Mouse (Mus musculus) neural tube, embryonic 12.5 days (tissue): ENCODE measurements at regions not wholly inside any gene's neighbourhood (a gene's known extent, or its start where the extent isn't known, plus 50 kb on each side); places are given as distances from the start of the nearest gene placed in this dataset.

Experiments used
- ATAC-seq: fragments of 200-750 bp; cut with Nextera tagmentation; 2 replicates; pipeline ENCODE4 v1.8.0; 2017; ENCODE audit warnings: low read depth, mild to moderate bottlenecking, moderate TSS enrichment, moderate library complexity; ENCODE audit not compliant: low FRiP score
- H3K27ac ChIP-seq: fragments of 300-500 bp; sonication (generic); 2 replicates; pipeline ENCODE4 v1.5.1; 2016
- H3K27me3 ChIP-seq: fragments of 300-500 bp; sonication (generic); replicated peaks from 2 replicates; pipeline ENCODE4 v1.6.1; 2016; ENCODE audit warnings: mild to moderate bottlenecking
- H3K36me3 ChIP-seq: fragments of 300-500 bp; sonication (generic); 2 replicates; pipeline ENCODE4 v1.6.1; 2016; ENCODE audit warnings: mild to moderate bottlenecking
- H3K4me1 ChIP-seq: fragments of 300-500 bp; sonication (generic); 2 replicates; pipeline ENCODE4 v1.6.1; 2016
- H3K4me2 ChIP-seq: fragments of 300-500 bp; sonication (generic); replicated peaks from 2 replicates; pipeline ENCODE4 v1.6.1; 2016; ENCODE audit warnings: mild to moderate bottlenecking
- H3K4me3 ChIP-seq: fragments of 300-500 bp; sonication (generic); 2 replicates; pipeline ENCODE4 v1.5.1; 2016
- H3K9ac ChIP-seq: fragments of 300-500 bp; sonication (generic); 2 replicates; pipeline ENCODE4 v1.6.1; 2016; ENCODE audit warnings: mild to moderate bottlenecking
- H3K9me3 ChIP-seq: fragments of 300-500 bp; sonication (generic); 2 replicates; pipeline ENCODE4 v1.6.1; 2016; ENCODE audit warnings: mild to moderate bottlenecking
- WGBS: fragments of 180-500 bp; shearing (Covaris S2); methylation state at CpG from one replicate; pipeline ENCODE4 v1.1.7; 2016; 5-methylcytosine and 5-hydroxymethylcytosine counted together

GRCm38 (mm10) chr14:24902870-24903269 is 415.9 kb downstream of the Rps24 start:
- ATAC-seq, result no peak
- Histone ChIP-seq H3K27me3 (no peaks in the 10 kb centered on the region), H3K9ac (no peak overlapping the region), H3K27ac (no peak overlapping the region), H3K4me2 (no peak overlapping the region), H3K4me1 (no peaks in the 10 kb centered on the region), H3K9me3 (no peaks in the 10 kb centered on the region), H3K4me3 (no peak overlapping the region), H3K36me3 (no peaks in the 10 kb centered on the region)
- 13% methylated on average over 3 of the region's 4 CpGs for WGBS

GRCm38 (mm10) chr14:24904712-24905111 is 417.8 kb downstream of the Rps24 start:
- H3K4me1 ChIP-seq, result no peaks in the 10 kb centered on the region
- WGBS, result 76% methylated on average over 6 of the region's 6 CpGs
- ATAC-seq, result no peak

GRCm38 (mm10) chr14:24906916-24907315 is 420.0 kb downstream of the Rps24 start:
- no peak for ATAC-seq
- Histone ChIP-seq H3K27ac (no peak overlapping the region), H3K36me3 (no peaks in the 10 kb centered on the region), H3K4me2 (no peak overlapping the region), H3K27me3 (no peaks in the 10 kb centered on the region), H3K9me3 (no peaks in the 10 kb centered on the region), H3K4me3 (no peak overlapping the region), H3K4me1 (no peaks in the 10 kb centered on the region), H3K9ac (no peak overlapping the region)
- 80% methylated on average over 7 of the region's 7 CpGs for WGBS

More at GRCm38 (mm10) chr14:24904712-24905111, 417.8 kb downstream of the Rps24 start:
- Histone ChIP-seq H3K9ac (no peak overlapping the region), H3K4me2 (no peak overlapping the region), H3K36me3 (no peaks in the 10 kb centered on the region), H3K27me3 (no peaks in the 10 kb centered on the region), H3K4me3 (no peak overlapping the region), H3K27ac (no peak overlapping the region), H3K9me3 (no peaks in the 10 kb centered on the region)

GRCm38 (mm10) chr14:24908377-24908776 is 421.5 kb downstream of the Rps24 start:
- Histone ChIP-seq H3K4me1 (no peaks in the 10 kb centered on the region), H3K9ac (no peak overlapping the region), H3K36me3 (no peaks in the 10 kb centered on the region), H3K9me3 (no peaks in the 10 kb centered on the region), H3K27me3 (no peaks in the 10 kb centered on the region), H3K4me2 (no peak overlapping the region), H3K27ac (no peak overlapping the region), H3K4me3 (no peak overlapping the region)
- ATAC-seq, result no peak
- 85% methylated on average over 4 of the region's 4 CpGs for WGBS

- no peak overlapping the region for H3K27ac ChIP-seq
- no peak for ATAC-seq
- WGBS, result 91% methylated on average over 6 of the region's 6 CpGs
Observed at GRCm38 (mm10) chr14:24911621-24912020, 424.7 kb downstream of the Rps24 start.

GRCm38 (mm10) chr14:24919056-24919455 is 432.1 kb downstream of the Rps24 start:
- H3K36me3 ChIP-seq, result no peaks in the 10 kb centered on the region

More at GRCm38 (mm10) chr14:24911621-24912020, 424.7 kb downstream of the Rps24 start:
- no peak overlapping the region for H3K4me2 ChIP-seq
- H3K9ac ChIP-seq, result no peak overlapping the region
- no peak overlapping the region for H3K4me3 ChIP-seq
- H3K9me3 ChIP-seq, result no peaks in the 10 kb centered on the region
- H3K36me3 ChIP-seq, result no peaks in the 10 kb centered on the region
- no peaks in the 10 kb centered on the region for H3K4me1 ChIP-seq
- no peaks in the 10 kb centered on the region for H3K27me3 ChIP-seq

GRCm38 (mm10) chr14:24922006-24922405 is 435.1 kb downstream of the Rps24 start:
- H3K27ac ChIP-seq, result no peak overlapping the region
- no peaks in the 10 kb centered on the region for H3K36me3 ChIP-seq
- WGBS, result 54% methylated on average over 10 of the region's 10 CpGs
- H3K9me3 ChIP-seq, result no peaks in the 10 kb centered on the region
- no peak overlapping the region for H3K4me3 ChIP-seq
- H3K4me1 ChIP-seq, result peaks cover 25% of the 10 kb centered on the region
- no peaks in the 10 kb centered on the region for H3K27me3 ChIP-seq
- no peak overlapping the region for H3K4me2 ChIP-seq
- H3K9ac ChIP-seq, result no peak overlapping the region
- no peak for ATAC-seq

More at GRCm38 (mm10) chr14:24919056-24919455, 432.1 kb downstream of the Rps24 start:
- H3K4me1 ChIP-seq, result peaks cover 6% of the 10 kb centered on the region; the same call in 1 of the 2 replicates
- H3K9me3 ChIP-seq, result no peaks in the 10 kb centered on the region
- H3K4me2 ChIP-seq, result no peak overlapping the region
- 87% methylated on average over 3 of the region's 3 CpGs for WGBS
- H3K27ac ChIP-seq, result no peak overlapping the region
- no peak for ATAC-seq
- H3K4me3 ChIP-seq, result no peak overlapping the region
- H3K27me3 ChIP-seq, result no peaks in the 10 kb centered on the region
- no peak overlapping the region for H3K9ac ChIP-seq

GRCm38 (mm10) chr14:24924561-24924960 is 437.6 kb downstream of the Rps24 start:
- WGBS, result 44% methylated on average over 3 of the region's 3 CpGs
- Histone ChIP-seq H3K4me2 (no peak overlapping the region), H3K27ac (no peak overlapping the region), H3K4me1 (peaks cover 28% of the 10 kb centered on the region), H3K27me3 (no peaks in the 10 kb centered on the region), H3K9ac (no peak overlapping the region), H3K4me3 (no peak overlapping the region), H3K9me3 (no peaks in the 10 kb centered on the region), H3K36me3 (no peaks in the 10 kb centered on the region)
- no peak for ATAC-seq

- peak overlapping the region; percentile 46; the same call in 1 of the 2 replicates for H3K27ac ChIP-seq
- 0 out of 2 replicates have a peak overlapping the region, but pooled peaks have one; percentile 6 for H3K4me2 ChIP-seq
- no peak for ATAC-seq
- 42% methylated on average over 11 of the region's 11 CpGs for WGBS
- no peaks in the 10 kb centered on the region for H3K9me3 ChIP-seq
- H3K9ac ChIP-seq, result no peak overlapping the region
- peaks cover 28% of the 10 kb centered on the region for H3K4me1 ChIP-seq
- no peaks in the 10 kb centered on the region for H3K27me3 ChIP-seq
- H3K36me3 ChIP-seq, result no peaks in the 10 kb centered on the region
- H3K4me3 ChIP-seq, result no peak overlapping the region
Observed at GRCm38 (mm10) chr14:24926086-24927048, 439.4 kb downstream of the Rps24 start.

GRCm38 (mm10) chr14:24928726-24929125 is 441.8 kb downstream of the Rps24 start:
- Histone ChIP-seq H3K27ac (no peak overlapping the region), H3K4me1 (peaks cover 22% of the 10 kb centered on the region), H3K9ac (no peak overlapping the region), H3K4me2 (no peak overlapping the region), H3K9me3 (no peaks in the 10 kb centered on the region), H3K36me3 (no peaks in the 10 kb centered on the region), H3K4me3 (no peak overlapping the region), H3K27me3 (no peaks in the 10 kb centered on the region)
- ATAC-seq, result no peak
- 80% methylated on average over 3 of the region's 3 CpGs for whole genome bisulfite sequencing

- Histone ChIP-seq H3K9ac (no peak overlapping the region), H3K4me1 (peaks cover 20% of the 10 kb centered on the region), H3K4me3 (no peak overlapping the region), H3K4me2 (no peak overlapping the region), H3K36me3 (no peaks in the 10 kb centered on the region), H3K27me3 (no peaks in the 10 kb centered on the region), H3K9me3 (no peaks in the 10 kb centered on the region), H3K27ac (no peak overlapping the region)
- no peak for ATAC-seq
- 50% methylated on average over 7 of the region's 7 CpGs for WGBS
Observed at GRCm38 (mm10) chr14:24930251-24930650, 443.3 kb downstream of the Rps24 start.

- WGBS, result 97% methylated on average over 2 of the region's 2 CpGs
- Histone ChIP-seq H3K4me3 (no peak overlapping the region), H3K9ac (no peak overlapping the region), H3K36me3 (no peaks in the 10 kb centered on the region), H3K4me1 (no peaks in the 10 kb centered on the region; the same call in 1 of the 2 replicates), H3K4me2 (no peak overlapping the region), H3K27me3 (no peaks in the 10 kb centered on the region), H3K27ac (no peak overlapping the region), H3K9me3 (no peaks in the 10 kb centered on the region)
- no peak for ATAC-seq
Observed at GRCm38 (mm10) chr14:24937876-24938275, 451.0 kb downstream of the Rps24 start.
